Mouse (Mus musculus) spleen, adult 2 months (tissue): Measurements from ENCODE around the gene Clrn3. TPM values are rescaled to one million over a fixed set of nuclear protein-coding genes. Genes with fewer than 3 reads are reported as not detected.

Source experiments
- DNase-seq, 2 experiments: peaks; one replicate each; pipeline versions ENCODE4 v3.0.0 to v3.0.0-alpha.2; 2012 to 2021; ENCODE audit warnings: low spot score in 2 of 2, low read depth in 1 of 2
- H3K27ac ChIP-seq: fragments of 200-500 bp; 2 replicates; pipeline ENCODE4 v1.5.1; 2012; ENCODE audit warnings: low read length, inconsistent platforms; ENCODE audit not compliant: insufficient read depth
- H3K27me3 ChIP-seq: fragments of 200-500 bp; 2 replicates; pipeline ENCODE4 v1.6.1; 2012; ENCODE audit warnings: mild to moderate bottlenecking, moderate library complexity, low read length, inconsistent platforms; ENCODE audit not compliant: control insufficient read depth, insufficient read depth
- H3K36me3 ChIP-seq: fragments of 200-500 bp; 2 replicates; pipeline ENCODE4 v1.6.1; 2012; ENCODE audit warnings: mild to moderate bottlenecking, low read length, inconsistent platforms; ENCODE audit not compliant: control insufficient read depth, insufficient read depth
- H3K4me1 ChIP-seq: fragments of 200-500 bp; 2 replicates; pipeline ENCODE4 v1.6.1; 2011; ENCODE audit warnings: inconsistent platforms; ENCODE audit not compliant: control insufficient read depth, insufficient read depth, insufficient read length
- H3K4me3 ChIP-seq: fragments of 200-500 bp; 2 replicates; pipeline ENCODE4 v1.5.1; 2011; ENCODE audit warnings: mild to moderate bottlenecking, inconsistent platforms; ENCODE audit not compliant: insufficient read depth, insufficient read length; ENCODE audit errors: extremely low read depth
- CTCF ChIP-seq: fragments of 200-500 bp; IDR thresholded peaks from 2 replicates; pipeline ENCODE4 v1.5.1; 2011; ENCODE audit warnings: mild to moderate bottlenecking, inconsistent platforms; ENCODE audit not compliant: insufficient read depth, insufficient read length, insufficient replicate concordance; ENCODE audit errors: extremely low read depth
- POLR2A ChIP-seq: fragments of 200-500 bp; IDR thresholded peaks from 2 replicates; pipeline ENCODE4 v1.6.1; 2011; ENCODE audit warnings: low read depth, low read length, inconsistent platforms
- WGBS: fragments of 180-500 bp; shearing (Covaris S2); methylation state at CpG from one replicate; pipeline ENCODE4 v1.1.7; 2018; 5-methylcytosine and 5-hydroxymethylcytosine counted together
- polyA plus RNA-seq: library from polyadenylated mRNA; depleted of rRNA; stranded (reverse); fragments of >200 nt; gene quantifications from 2 replicates; pipeline ENCODE4 v1.2.3, GENCODE M21; 2012

Clrn3 gene
- polyA plus RNA-seq, 1 experiment, result not detected

DNA sequence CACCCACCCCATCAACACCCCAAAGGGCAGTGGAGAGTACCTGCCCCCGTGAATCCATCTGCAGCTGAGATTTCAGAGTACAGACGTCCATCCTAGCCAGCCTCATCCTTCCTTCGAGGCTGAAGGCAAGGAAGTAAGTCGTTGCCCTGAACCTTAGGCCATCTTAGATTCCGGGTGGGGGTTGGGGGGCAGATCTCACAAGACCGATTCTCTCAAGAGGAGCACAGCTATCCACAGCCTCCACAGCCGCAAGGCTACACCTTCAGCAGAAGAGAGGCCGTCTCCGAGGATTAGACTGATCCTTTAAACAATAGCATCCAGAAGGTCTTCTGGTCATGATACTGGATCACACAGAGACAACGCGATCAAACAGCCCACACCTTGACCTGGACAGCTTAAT lies 44.1 kb downstream of the Clrn3 start:
- no peak for DNase-seq
- H3K27me3 ChIP-seq, result no peaks in the 10 kb centered on the region
- TF ChIP-seq CTCF (no peak), POLR2A (no peak)
- H3K27ac ChIP-seq, result no peak overlapping the region
- no peak overlapping the region for H3K4me3 ChIP-seq
- H3K4me1 ChIP-seq, result no peaks in the 10 kb centered on the region
- WGBS, result 67% methylated on average over 11 of the region's 11 CpGs
- H3K36me3 ChIP-seq, result no peaks in the 10 kb centered on the region

- 64% methylated on average over 6 of the region's 6 CpGs for WGBS
- TF ChIP-seq CTCF, result no peak
- no peak for TF ChIP-seq POLR2A
- Histone ChIP-seq H3K4me1 (no peaks in the 10 kb centered on the region), H3K4me3 (no peak overlapping the region), H3K27ac (no peak overlapping the region), H3K36me3 (no peaks in the 10 kb centered on the region), H3K27me3 (no peaks in the 10 kb centered on the region)
- no peak for DNase-seq
Measured at GRCm38 (mm10) chr7:135483751-135484150, 44.7 kb downstream of the Clrn3 start.

- WGBS, result 40% methylated on average over 7 of the region's 7 CpGs
- Histone ChIP-seq H3K36me3 (no peaks in the 10 kb centered on the region), H3K27me3 (no peaks in the 10 kb centered on the region), H3K4me1 (no peaks in the 10 kb centered on the region), H3K27ac (no peak overlapping the region), H3K4me3 (no peak overlapping the region)
- DNase-seq, result no peak
- TF ChIP-seq POLR2A (no peak), CTCF (no peak)
Measured at GRCm38 (mm10) chr7:135481150-135481549, 47.3 kb downstream of the Clrn3 start.

DNA sequence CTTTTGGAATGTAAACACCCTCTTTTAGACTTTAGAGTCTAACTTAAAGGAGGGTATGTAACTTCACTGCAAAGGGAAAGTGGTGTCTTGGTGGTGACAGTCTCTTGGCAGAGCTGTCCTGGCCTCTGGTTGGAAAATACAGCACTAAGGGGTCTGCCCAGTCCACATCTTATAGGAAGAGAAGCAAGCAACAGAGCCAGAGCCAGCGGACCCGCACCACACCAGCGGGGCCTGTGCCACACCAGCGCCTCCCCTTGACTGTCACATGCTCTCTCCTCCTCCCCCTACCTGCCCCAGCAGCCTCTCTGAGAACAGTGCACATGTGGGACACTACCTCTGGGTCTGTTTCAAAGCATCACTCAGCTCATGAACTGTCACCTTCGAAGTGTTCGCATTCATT lies 48.5 kb downstream of the Clrn3 start:
- Histone ChIP-seq H3K27ac (no peak overlapping the region), H3K4me1 (no peaks in the 10 kb centered on the region), H3K27me3 (no peaks in the 10 kb centered on the region), H3K36me3 (no peaks in the 10 kb centered on the region), H3K4me3 (no peak overlapping the region)
- DNase-seq, result no peak
- TF ChIP-seq POLR2A, result no peak
- no peak for TF ChIP-seq CTCF
- 87% methylated on average over 6 of the region's 6 CpGs for WGBS

GRCm38 (mm10) chr7:135479322-135479880 lies 49.1 kb downstream of the Clrn3 start:
- 61% methylated on average over 10 of the region's 10 CpGs for WGBS
- Histone ChIP-seq H3K4me1 (no peaks in the 10 kb centered on the region), H3K36me3 (no peaks in the 10 kb centered on the region), H3K4me3 (no peak overlapping the region), H3K27me3 (no peaks in the 10 kb centered on the region), H3K27ac (no peak overlapping the region)
- TF ChIP-seq POLR2A (no peak), CTCF (no peak)
- no peak for DNase-seq

- H3K27ac ChIP-seq, result no peak overlapping the region
- DNase-seq, result no peak
- H3K36me3 ChIP-seq, result no peaks in the 10 kb centered on the region
- H3K4me1 ChIP-seq, result no peaks in the 10 kb centered on the region
- no peak overlapping the region for H3K4me3 ChIP-seq
- TF ChIP-seq CTCF (no peak), POLR2A (no peak)
- no peaks in the 10 kb centered on the region for H3K27me3 ChIP-seq
- 76% methylated on average over 5 of the region's 5 CpGs for WGBS
Measured at GRCm38 (mm10) chr7:135477256-135477655, 51.2 kb downstream of the Clrn3 start.

GRCm38 (mm10) chr7:135475981-135476380 lies 52.5 kb downstream of the Clrn3 start:
- Histone ChIP-seq H3K27ac (no peak overlapping the region), H3K36me3 (no peaks in the 10 kb centered on the region), H3K27me3 (no peaks in the 10 kb centered on the region), H3K4me1 (no peaks in the 10 kb centered on the region), H3K4me3 (no peak overlapping the region)
- DNase-seq, result no peak
- WGBS, result 73% methylated on average over 8 of the region's 8 CpGs
- TF ChIP-seq CTCF (no peak), POLR2A (no peak)
